Mouse (Mus musculus): ENCODE data around the gene Sft2d2.

GRCm38 (mm10) chr1:165142343-165142916, 51.8 kb downstream of the Sft2d2 start:
- TF ChIP-seq CTCF (IDR thresholded peaks at IDR 0.05) = no peak
- TF ChIP-seq EP300 (IDR thresholded peaks at IDR 0.05) = no peak

All from lung, postnatal 0 days (tissue).